Mouse (Mus musculus) MEL (cell line): Measurements from ENCODE around the gene Pou6f1. TPM values are rescaled to one million over a fixed set of nuclear protein-coding genes. Genes with fewer than 3 reads are reported as not detected.

Source experiments
- DNase-seq: peaks from one replicate; pipeline ENCODE4 v3.0.0; 2011; ENCODE audit warnings: low read depth, low spot score
- H3K27ac ChIP-seq: 2 replicates; pipeline ENCODE4 v1.5.1; 2012; ENCODE audit warnings: low read depth, mild to moderate bottlenecking, control low read depth, low read length, moderate library complexity; ENCODE audit not compliant: control insufficient read depth
- H3K27me3 ChIP-seq, 2 experiments: fragments of 150-350 bp in 1 of 2; sonication (generic) in 1 of 2; 2 replicates each; pipeline ENCODE4 v1.6.1; 2012; ENCODE audit warnings: low read length in 2 of 2, mild to moderate bottlenecking in 2 of 2, improper control_type of control experiment in 1 of 2, moderate library complexity in 1 of 2; ENCODE audit not compliant: insufficient read depth in 2 of 2, control insufficient read depth in 1 of 2
- H3K36me3 ChIP-seq, 2 experiments: 2 replicates each; pipeline ENCODE4 v1.6.1; 2012 to 2014; ENCODE audit warnings: low read length in 2 of 2, improper control_type of control experiment in 1 of 2, inconsistent platforms in 1 of 2, mild to moderate bottlenecking in 1 of 2; ENCODE audit not compliant: insufficient read depth in 2 of 2, control insufficient read depth in 1 of 2
- H3K4me1 ChIP-seq, 2 experiments: fragments of 150-350 bp in 1 of 2; sonication (generic) in 1 of 2; 2 replicates each; pipeline ENCODE4 v1.6.1; 2012; ENCODE audit warnings: low read length in 2 of 2, improper control_type of control experiment in 1 of 2, mild to moderate bottlenecking in 1 of 2; ENCODE audit not compliant: insufficient read depth in 2 of 2, control insufficient read depth in 1 of 2
- H3K4me3 ChIP-seq, 2 experiments: fragments of 150-350 bp in 1 of 2; sonication (generic) in 1 of 2; 2 replicates each; pipeline ENCODE4 v1.5.1; 2012; ENCODE audit warnings: low read depth in 2 of 2, low read length in 2 of 2, mild to moderate bottlenecking in 2 of 2, moderate library complexity in 2 of 2, control low read depth in 1 of 2, improper control_type of control experiment in 1 of 2; ENCODE audit not compliant: control insufficient read depth in 1 of 2, insufficient read depth in 1 of 2
- H3K79me2 ChIP-seq: 2 replicates; pipeline ENCODE4 v1.6.1; 2012; ENCODE audit warnings: mild to moderate bottlenecking, low read length, moderate library complexity; ENCODE audit not compliant: control insufficient read depth, poor library complexity, insufficient read depth
- H3K9ac ChIP-seq: 2 replicates; pipeline ENCODE4 v1.6.1; 2012; ENCODE audit warnings: low read depth, mild to moderate bottlenecking, control low read depth, low read length, moderate library complexity; ENCODE audit not compliant: control insufficient read depth, poor library complexity, severe bottlenecking
- H3K9me3 ChIP-seq: fragments of 150-350 bp; sonication (generic); replicated peaks from 2 replicates; pipeline ENCODE4 v1.6.1; 2012; ENCODE audit warnings: mild to moderate bottlenecking, low read length, improper control_type of control experiment, moderate library complexity; ENCODE audit not compliant: insufficient read depth
- CHD1 ChIP-seq: IDR thresholded peaks from 2 replicates; pipeline ENCODE4 v1.6.1; 2012; ENCODE audit warnings: low read depth, mild to moderate bottlenecking, inconsistent platforms, low read length, improper control_type of control experiment
- CHD2 ChIP-seq: IDR thresholded peaks from 2 replicates; pipeline ENCODE4 v1.6.1; 2011; ENCODE audit warnings: low read length, improper control_type of control experiment
- E2F4 ChIP-seq: IDR thresholded peaks from 2 replicates; pipeline ENCODE4 v1.6.1; 2011; ENCODE audit warnings: low read depth, low read length, improper control_type of control experiment, borderline replicate concordance
- EP300 ChIP-seq, 2 experiments: IDR thresholded peaks; 2 replicates each; pipeline ENCODE4 v1.6.1; 2011; ENCODE audit warnings: improper control_type of control experiment in 2 of 2, low read length in 2 of 2, low read depth in 1 of 2, mild to moderate bottlenecking in 1 of 2
- ETS1 ChIP-seq: IDR thresholded peaks from 2 replicates; pipeline ENCODE4 v1.6.1; 2012; ENCODE audit warnings: low read depth, mild to moderate bottlenecking, inconsistent platforms, low read length, improper control_type of control experiment, moderate library complexity
- GABPA ChIP-seq: IDR thresholded peaks from 2 replicates; pipeline ENCODE4 v1.6.1; 2012; ENCODE audit warnings: low read depth, mild to moderate bottlenecking, inconsistent platforms, low read length, improper control_type of control experiment, moderate library complexity
- GATA1 ChIP-seq: IDR thresholded peaks from 2 replicates; pipeline ENCODE4 v1.6.1; 2011; ENCODE audit warnings: low read depth, low read length, improper control_type of control experiment
- HCFC1 ChIP-seq: IDR thresholded peaks from 2 replicates; pipeline ENCODE4 v1.6.1; 2012; ENCODE audit warnings: low read depth, mild to moderate bottlenecking, inconsistent platforms, low read length, improper control_type of control experiment, moderate library complexity
- JUND ChIP-seq: IDR thresholded peaks from 2 replicates; pipeline ENCODE4 v1.6.1; 2011; ENCODE audit warnings: low read depth, mild to moderate bottlenecking, improper control_type of control experiment, low read length
- MAX ChIP-seq: IDR thresholded peaks from 2 replicates; pipeline ENCODE4 v1.6.1; 2011; ENCODE audit warnings: low read length, improper control_type of control experiment
- MAZ ChIP-seq: IDR thresholded peaks from 2 replicates; pipeline ENCODE4 v1.6.1; 2012; ENCODE audit warnings: low read depth, mild to moderate bottlenecking, inconsistent platforms, low read length, improper control_type of control experiment
- MEF2A ChIP-seq: IDR thresholded peaks from 2 replicates; pipeline ENCODE4 v1.6.1; 2014; ENCODE audit warnings: low read depth, mild to moderate bottlenecking, inconsistent platforms, low read length, improper control_type of control experiment; ENCODE audit not compliant: poor library complexity, insufficient replicate concordance, severe bottlenecking; ENCODE audit errors: extremely low read depth
- MXI1 ChIP-seq: IDR thresholded peaks from 2 replicates; pipeline ENCODE4 v1.6.1; 2011; ENCODE audit warnings: mild to moderate bottlenecking, low read depth, low read length, improper control_type of control experiment
- MYB ChIP-seq: IDR thresholded peaks from 2 replicates; pipeline ENCODE4 v1.6.1; 2011; ENCODE audit warnings: mild to moderate bottlenecking, low read depth, low read length, improper control_type of control experiment
- NELFE ChIP-seq: IDR thresholded peaks from 2 replicates; pipeline ENCODE4 v1.6.1; 2011; ENCODE audit warnings: low read depth, low read length, improper control_type of control experiment
- NRF1 ChIP-seq: IDR thresholded peaks from 2 replicates; pipeline ENCODE4 v1.6.1; 2014; ENCODE audit warnings: low read depth, mild to moderate bottlenecking, inconsistent platforms, low read length, improper control_type of control experiment, moderate library complexity; ENCODE audit not compliant: poor library complexity, insufficient read depth, severe bottlenecking
- POLR2A ChIP-seq, 2 experiments: IDR thresholded peaks; 2 replicates each; pipeline ENCODE4 v1.6.1; 2011 to 2012; ENCODE audit warnings: low read length in 2 of 2, mild to moderate bottlenecking in 2 of 2, control low read depth in 1 of 2, improper control_type of control experiment in 1 of 2, low read depth in 1 of 2, moderate library complexity in 1 of 2; ENCODE audit not compliant: control insufficient read depth in 1 of 2, insufficient read depth in 1 of 2, poor library complexity in 1 of 2
- POLR2AphosphoS2 ChIP-seq: IDR thresholded peaks from 2 replicates; pipeline ENCODE4 v1.6.1; 2011; ENCODE audit warnings: low read length, improper control_type of control experiment
- POLR2AphosphoS5 ChIP-seq: IDR thresholded peaks from 2 replicates; pipeline ENCODE4 v1.6.1; 2012; ENCODE audit warnings: low read depth, borderline replicate concordance, mild to moderate bottlenecking, inconsistent platforms, low read length, moderate library complexity, mixed read lengths
- RAD21 ChIP-seq: IDR thresholded peaks from 2 replicates; pipeline ENCODE4 v1.6.1; 2011; ENCODE audit warnings: mild to moderate bottlenecking, low read depth, low read length, improper control_type of control experiment
- SMC3 ChIP-seq: IDR thresholded peaks from 2 replicates; pipeline ENCODE4 v1.6.1; 2011; ENCODE audit warnings: low read depth, low read length, improper control_type of control experiment
- TAL1 ChIP-seq: IDR thresholded peaks from 2 replicates; pipeline ENCODE4 v1.6.1; 2012; ENCODE audit warnings: mild to moderate bottlenecking, inconsistent platforms, low read length, moderate library complexity, mixed read lengths
- TCF12 ChIP-seq: IDR thresholded peaks from 2 replicates; pipeline ENCODE4 v1.6.1; 2014; ENCODE audit warnings: low read depth, mild to moderate bottlenecking, inconsistent platforms, low read length, improper control_type of control experiment, moderate library complexity
- UBTF ChIP-seq: IDR thresholded peaks from 2 replicates; pipeline ENCODE4 v1.6.1; 2012; ENCODE audit warnings: low read depth, mild to moderate bottlenecking, inconsistent platforms, low read length, improper control_type of control experiment, moderate library complexity, borderline replicate concordance; ENCODE audit not compliant: insufficient read depth
- USF2 ChIP-seq, 2 experiments: IDR thresholded peaks; 2 replicates each; pipeline ENCODE4 v1.6.1; 2011 to 2012; ENCODE audit warnings: improper control_type of control experiment in 2 of 2, low read length in 2 of 2, borderline replicate concordance in 1 of 2, inconsistent platforms in 1 of 2, low read depth in 1 of 2, mild to moderate bottlenecking in 1 of 2; ENCODE audit not compliant: insufficient read depth in 1 of 2
- ZC3H11A ChIP-seq: IDR thresholded peaks from 2 replicates; pipeline ENCODE4 v1.6.1; 2012; ENCODE audit warnings: low read depth, mild to moderate bottlenecking, inconsistent platforms, low read length, improper control_type of control experiment
- ZMIZ1 ChIP-seq: IDR thresholded peaks from 2 replicates; pipeline ENCODE4 v1.6.1; 2012; ENCODE audit warnings: low read depth, mild to moderate bottlenecking, inconsistent platforms, low read length, improper control_type of control experiment, moderate library complexity
- polyA plus RNA-seq, 2 experiments: library from polyadenylated mRNA; stranded (reverse) in 1 of 2; unstranded in 1 of 2; fragments of >175 nt in 1 of 2; fragments of >200 nt in 1 of 2; gene quantifications; 2 replicates each; pipeline versions ENCODE4 v1.2.1 to v1.2.4; 2012; ENCODE audit warnings: low replicate concordance in 2 of 2, low read depth in 1 of 2; ENCODE audit not compliant: insufficient read length in 2 of 2, insufficient read depth in 1 of 2, missing spikeins in 1 of 2
- total RNA-seq: library from RNA; depleted of rRNA; stranded (reverse); fragments of 300-350 nt; gene quantifications from 2 replicates; pipeline ENCODE4 v1.2.3, GENCODE M21; 2012

Pou6f1 gene
- total and polyA plus RNA-seq, 3 experiments = 0.46 to 2.5 TPM; not detected in 1

GRCm38 (mm10) chr15:100636700-100637501 lies 37.1 kb upstream of the Pou6f1 start, which contains the start of gene Smagp:
TSS of gene Smagp (minus strand) at chr15:100636940.
- H3K4me3 ChIP-seq = peak within 1 kb of the TSS; percentile 72
- peaks cover 3 to 9% of the 10 kb centered on the region in 2 experiments; a peak in 3 of 4 replicates for H3K36me3 ChIP-seq
- 0 out of 4 replicates have a peak, but pooled peaks cover 0 to 2% of the 10 kb centered on the region in 2 experiments for H3K27me3 ChIP-seq
- peak within 1 kb of the TSS; percentile 71 for H3K9ac ChIP-seq
- H3K27ac ChIP-seq = no peak within 1 kb of the TSS
- H3K4me1 ChIP-seq = peaks cover 3 to 26% of the 10 kb centered on the region in 2 experiments
- H3K9me3 ChIP-seq = no peaks in the 10 kb centered on the region
- H3K79me2 ChIP-seq = no peaks in the 10 kb centered on the region; the same call in 1 of the 2 replicates
- peak; percentile 65 for DNase-seq
- no peak for TF ChIP-seq MEF2A
- no peak for TF ChIP-seq CHD1
- TF ChIP-seq POLR2A (IDR thresholded peaks at IDR 0.05; ENCODE audit: control insufficient read depth in 1 of 2, insufficient read depth in 1 of 2, low read depth in 1 of 2, low read length in 2 of 2, poor library complexity in 1 of 2) = peak in 1 of 2 experiments; percentile 40; a peak in 1 of 4 replicates
- 0 out of 2 replicates have a peak, but pooled peaks have one; percentile 13 for TF ChIP-seq HCFC1
- TF ChIP-seq MXI1 = peak; percentile 67
- peak; percentile 8; the same call in 1 of the 2 replicates for TF ChIP-seq MAZ
- no peak for TF ChIP-seq POLR2AphosphoS5
- peak; percentile 85; the same call in 1 of the 2 replicates for TF ChIP-seq UBTF
- TF ChIP-seq USF2 (IDR thresholded peaks at IDR 0.05; ENCODE audit: borderline replicate concordance in 1 of 2, insufficient read depth in 1 of 2, low read depth in 1 of 2, low read length in 2 of 2) = no peak
- no peak for TF ChIP-seq CHD2
- no peak for TF ChIP-seq GATA1
- no peak for TF ChIP-seq RAD21
- no peak for TF ChIP-seq JUND
- no peak for TF ChIP-seq TCF12
- no peak for TF ChIP-seq SMC3
- no peak for TF ChIP-seq ETS1
- TF ChIP-seq MYB = 0 out of 2 replicates have a peak, but pooled peaks have one; percentile 33
- no peak for TF ChIP-seq GABPA
- no peak for TF ChIP-seq ZMIZ1
- peak in 1 of 2 experiments; percentile 2; a peak in 1 of 4 replicates for TF ChIP-seq EP300 (IDR thresholded peaks at IDR 0.05; ENCODE audit: low read depth in 1 of 2, low read length in 2 of 2)
- no peak for TF ChIP-seq ZC3H11A
- TF ChIP-seq NRF1 = no peak
- TF ChIP-seq NELFE = no peak
- no peak for TF ChIP-seq POLR2AphosphoS2
- TF ChIP-seq MAX = peak; percentile 51
- TF ChIP-seq E2F4 = no peak
- TF ChIP-seq TAL1 = no peak
- TF ChIP-seq, all 39 proteins: peak for 8
